Mouse (Mus musculus) yolk sac, embryonic 10.5 days (tissue): Measurements from ENCODE around the gene Pomgnt1.

Source experiments
- DNase-seq: peaks from one replicate; pipeline ENCODE4 v3.0.0-alpha.2; 2017; ENCODE audit warnings: low spot score

The Pomgnt1 gene

GRCm38 (mm10) chr4:116137421-116137996, 13.9 kb downstream of the Pomgnt1 start:
- no peak for DNase-seq

- DNase-seq, result no peak
Observed at GRCm38 (mm10) chr4:116140801-116141574, 17.3 kb downstream of the Pomgnt1 start.

DNA sequence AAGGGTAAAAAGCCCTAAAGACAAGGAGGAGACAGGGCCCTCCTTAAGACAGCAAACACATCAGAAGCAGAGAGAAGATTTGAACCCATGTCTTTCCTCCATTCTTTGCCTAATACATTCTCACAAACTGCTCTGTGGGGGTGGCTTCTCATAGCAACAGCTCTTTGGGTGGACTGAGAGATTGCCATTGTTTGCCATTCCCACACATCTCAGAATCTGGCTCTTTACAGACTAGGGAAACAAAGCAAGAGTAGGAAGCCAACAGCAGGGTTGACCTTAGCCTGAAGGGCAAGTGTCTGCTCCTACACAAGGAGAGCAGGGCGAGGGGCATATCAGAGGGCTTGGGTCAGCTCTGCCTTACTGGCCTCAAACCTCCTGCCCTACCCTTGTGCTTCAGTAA, 18.1 kb downstream of the Pomgnt1 start:
- no peak for DNase-seq

DNA sequence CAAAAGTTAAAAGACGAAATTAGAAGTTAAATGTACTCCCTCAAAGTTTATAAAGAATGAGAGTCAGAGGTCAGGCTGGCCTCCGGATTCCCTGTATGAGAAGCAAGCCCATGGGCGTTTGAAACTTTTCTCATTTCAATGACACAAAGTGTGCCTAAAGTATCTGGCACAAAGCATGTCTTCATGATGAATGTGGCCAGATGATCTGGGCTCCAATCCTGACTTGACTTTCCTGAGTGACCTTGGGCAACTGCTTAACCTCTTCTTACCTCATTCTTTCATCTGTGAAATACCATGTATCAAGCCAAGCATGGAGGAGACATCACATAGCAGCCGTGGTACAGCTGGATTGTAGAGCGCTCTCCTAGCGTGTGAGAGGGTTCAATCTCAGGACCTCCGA, 18.6 kb downstream of the Pomgnt1 start:
- no peak for DNase-seq

DNA sequence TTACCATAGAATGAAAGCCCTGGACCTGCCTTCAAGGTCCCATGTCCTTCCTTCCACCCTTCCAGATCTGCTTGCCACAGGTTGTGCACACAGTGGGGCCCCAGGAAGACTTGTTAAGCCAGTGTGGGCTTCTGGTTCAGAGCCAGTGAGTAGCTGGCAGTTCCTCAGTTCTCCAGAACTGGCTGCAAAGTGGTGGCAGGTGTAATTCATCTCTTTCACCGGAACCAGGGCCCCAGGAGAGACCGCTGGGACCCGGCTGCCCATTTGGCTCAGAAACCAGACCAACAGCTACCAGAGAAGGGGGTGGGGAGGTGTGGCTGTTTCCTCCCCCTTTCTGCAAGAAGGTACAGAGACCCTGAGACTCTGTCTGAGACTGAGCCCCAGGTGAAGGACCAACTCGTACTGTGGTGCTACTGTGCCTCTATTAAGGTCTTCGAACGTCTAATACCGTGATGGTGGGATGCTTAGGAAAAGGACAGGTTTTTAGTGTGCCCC, 19.7 kb downstream of the Pomgnt1 start:
- no peak for DNase-seq

GRCm38 (mm10) chr4:116143891-116144717, 20.5 kb downstream of the Pomgnt1 start:
- DNase-seq, result peak; percentile 30

- no peak for DNase-seq
Observed at GRCm38 (mm10) chr4:116149812-116150155, 26.1 kb downstream of the Pomgnt1 start.

DNA sequence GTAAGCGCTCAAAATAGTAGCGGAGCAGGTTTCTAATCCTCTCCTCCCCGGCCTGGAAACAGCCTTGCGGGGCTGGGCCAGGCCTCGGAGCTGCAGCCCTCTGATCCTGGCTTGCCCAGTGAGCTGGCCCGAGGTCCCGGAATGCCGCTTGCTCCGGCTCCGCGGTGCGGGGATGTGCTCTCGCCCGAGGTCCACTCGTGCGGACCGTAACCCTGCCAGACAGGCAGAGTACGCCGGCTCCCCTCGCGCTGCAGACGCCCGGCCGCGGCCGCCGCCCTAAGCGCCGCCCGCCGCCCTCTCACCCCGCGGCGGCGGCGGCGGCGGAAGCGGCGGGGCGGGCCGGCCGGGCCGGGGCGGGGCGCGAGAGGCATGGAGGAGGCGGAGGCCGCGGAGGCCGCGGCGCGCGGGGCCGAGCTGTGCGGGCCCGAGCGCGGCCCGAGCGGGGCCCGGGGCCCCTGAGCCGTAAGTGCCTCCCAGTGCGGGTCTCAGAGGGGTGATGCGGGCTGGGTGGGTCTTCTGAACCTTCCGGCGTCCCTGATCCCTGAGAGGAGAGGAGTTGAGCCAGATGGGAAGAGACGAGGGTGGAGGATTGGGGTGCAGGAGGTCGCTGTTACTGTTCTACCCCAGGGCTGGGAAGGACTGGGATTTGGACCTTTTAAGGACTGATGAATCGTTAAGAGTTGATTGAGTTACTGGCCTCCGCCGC, 26.7 kb downstream of the Pomgnt1 start:
- DNase-seq, result peak; percentile 64

DNA sequence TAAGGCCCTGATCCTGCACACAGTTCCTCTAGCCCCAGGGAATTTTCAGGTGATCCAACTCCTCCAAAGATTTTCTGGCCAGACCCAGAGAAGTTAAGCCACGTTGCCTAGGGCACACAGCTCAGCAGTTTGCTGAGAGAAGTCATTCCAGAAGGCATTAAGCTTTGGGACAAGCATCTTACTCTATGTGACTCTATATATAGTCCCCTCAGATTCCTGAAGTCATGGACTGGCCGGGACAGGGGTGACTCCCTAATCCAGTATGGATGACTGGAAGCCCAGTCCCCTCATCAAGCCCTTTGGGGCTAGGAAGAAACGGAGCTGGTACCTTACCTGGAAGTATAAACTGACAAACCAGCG, 27.2 kb downstream of the Pomgnt1 start:
- DNase-seq, result no peak

- no peak for DNase-seq
Observed at GRCm38 (mm10) chr4:116151238-116151637, 27.6 kb downstream of the Pomgnt1 start, which contains the start of gene Lurap1. Gene Lurap1, minus strand, starts transcription at chr4:116151338.

GRCm38 (mm10) chr4:116152702-116153101, 29.1 kb downstream of the Pomgnt1 start:
- DNase-seq, result no peak

- no peak for DNase-seq
Observed at GRCm38 (mm10) chr4:116157882-116158281, 34.2 kb downstream of the Pomgnt1 start.

GRCm38 (mm10) chr4:116159912-116160311, 36.3 kb downstream of the Pomgnt1 start:
- DNase-seq, result no peak

- no peak for DNase-seq
Observed at GRCm38 (mm10) chr4:116160769-116161168, 37.1 kb downstream of the Pomgnt1 start.

DNA sequence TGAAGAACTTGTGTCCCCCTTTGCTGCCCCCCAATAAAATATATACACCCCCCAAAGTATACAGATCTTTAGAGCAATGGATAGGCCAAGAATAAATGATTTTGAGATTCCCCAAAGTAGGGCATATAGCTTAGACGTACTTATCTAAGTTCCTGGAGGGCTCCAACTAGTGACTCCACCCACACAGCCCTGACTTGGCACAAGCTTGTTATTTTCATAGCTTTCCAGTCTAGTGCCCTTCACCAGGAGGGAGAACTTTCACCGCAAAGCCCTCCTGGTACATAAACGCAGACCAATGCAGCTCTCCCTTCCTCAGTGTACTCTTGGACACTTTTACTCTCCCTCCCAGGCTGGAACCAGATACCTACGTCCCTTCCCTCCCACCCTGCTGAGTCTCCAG, 38.5 kb downstream of the Pomgnt1 start:
- no peak for DNase-seq

DNA sequence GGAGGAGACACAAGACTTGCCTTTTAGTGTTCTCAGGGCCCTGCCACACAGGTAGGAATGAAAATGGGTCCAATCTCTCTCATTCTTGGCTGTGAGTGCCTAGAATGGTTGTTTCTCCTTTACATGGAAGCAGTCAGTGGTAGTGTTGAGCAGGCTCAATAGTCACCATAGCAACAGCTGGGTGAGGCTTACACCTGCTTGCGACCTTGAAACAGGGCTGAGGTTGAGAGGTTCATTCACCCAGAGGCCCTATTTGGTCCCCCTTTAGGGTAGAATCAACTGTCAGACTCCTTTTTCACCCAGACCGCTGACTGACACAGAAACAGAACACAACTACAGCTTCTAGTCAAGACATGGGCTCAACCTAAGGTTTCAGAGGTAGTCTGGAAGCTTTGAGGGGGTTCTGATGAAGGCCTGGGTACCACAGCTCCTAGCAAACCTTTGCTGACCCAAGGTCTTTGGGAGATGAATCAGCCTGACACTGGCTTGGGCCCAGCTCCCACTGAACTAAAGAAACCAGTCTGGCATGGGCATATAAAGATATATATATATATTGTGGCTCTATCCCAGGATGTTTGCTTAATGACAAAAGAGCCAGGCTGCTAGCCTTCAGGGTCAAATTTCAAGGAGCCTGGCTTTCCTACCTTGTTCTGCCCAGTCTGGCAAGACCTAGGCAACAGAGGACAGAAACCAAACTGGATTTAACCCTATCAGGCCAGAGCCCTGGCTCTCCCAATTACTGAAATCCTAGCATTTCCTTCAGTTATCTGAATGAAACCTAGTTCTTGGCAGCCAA, 41.3 kb downstream of the Pomgnt1 start:
- DNase-seq, result no peak

GRCm38 (mm10) chr4:116165708-116166407, 42.2 kb downstream of the Pomgnt1 start:
- no peak for DNase-seq

DNA sequence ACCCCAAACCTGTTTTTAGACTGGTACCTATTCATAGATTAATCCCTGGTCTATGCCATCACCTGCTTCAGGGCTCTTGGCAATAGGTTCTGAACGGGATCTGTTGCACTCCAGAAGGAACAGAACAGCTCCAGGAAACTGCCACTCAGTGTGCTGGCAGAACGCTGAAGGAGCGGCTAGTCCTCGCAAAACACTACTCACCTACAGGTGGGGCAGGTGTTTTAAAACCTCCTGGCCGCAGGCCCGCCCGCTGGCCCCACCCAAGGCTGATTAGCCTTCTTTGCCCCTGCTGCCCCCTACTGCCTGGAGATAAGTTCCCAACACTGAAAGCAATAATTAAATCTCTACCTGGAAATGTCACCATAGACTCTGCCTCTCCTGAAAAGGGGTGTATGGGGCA, 43.8 kb downstream of the Pomgnt1 start, which contains the start of gene Tspan1:
TSS of gene Tspan1 (minus strand) at position 198 of the 400 bp plus-strand sequence.
- DNase-seq, result no peak

DNA sequence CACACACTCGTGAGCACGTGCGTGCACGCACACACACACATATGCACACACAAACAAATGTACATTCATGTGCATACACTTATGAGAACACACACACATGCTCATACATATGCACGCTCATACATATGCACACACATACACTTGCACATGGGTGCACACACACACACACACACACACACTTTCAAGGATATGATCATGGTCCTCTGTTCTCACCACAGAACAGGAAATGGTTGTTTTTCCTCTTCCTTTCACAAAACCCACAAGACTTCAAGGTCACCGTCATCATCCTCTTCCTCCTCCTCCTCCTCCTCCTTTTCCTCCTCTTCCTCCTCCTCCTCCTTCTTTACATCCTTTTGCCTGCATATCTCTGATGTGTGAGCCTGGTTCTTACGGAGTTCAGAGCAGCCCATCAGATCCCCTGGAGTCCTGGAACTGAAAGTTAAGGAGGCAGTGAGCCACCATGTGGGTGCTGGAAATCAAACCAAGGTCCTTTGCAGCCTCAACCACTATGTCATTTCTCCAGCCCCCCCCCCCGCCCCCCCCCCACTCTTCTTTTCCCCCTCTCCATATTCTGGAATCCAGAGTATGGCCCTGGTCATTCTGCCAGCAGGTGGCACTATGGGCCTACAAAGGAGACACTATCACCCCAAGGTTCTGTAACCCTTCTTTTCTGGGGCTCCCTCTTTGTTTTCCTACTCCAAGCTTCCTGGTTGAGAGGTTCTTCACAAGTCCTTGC, 45.1 kb downstream of the Pomgnt1 start:
- no peak for DNase-seq

GRCm38 (mm10) chr4:116169353-116169672, 45.7 kb downstream of the Pomgnt1 start:
- no peak for DNase-seq
